Mouse (Mus musculus) liver, adult 2 months (tissue): ENCODE data around the gene Ccnl2. TPM values are rescaled to one million over a fixed set of nuclear protein-coding genes. Genes with fewer than 3 reads are reported as not detected.

ENCODE experiments used
- DNase-seq: peaks from one replicate; pipeline ENCODE4 v3.0.0-alpha.2; 2011; ENCODE audit warnings: low read depth, low spot score; ENCODE audit errors: extremely low read depth
- H3K27ac ChIP-seq: fragments of 200-500 bp; replicated peaks from 2 replicates; pipeline ENCODE4 v1.5.1; 2012; ENCODE audit warnings: low read depth, mild to moderate bottlenecking, control low read depth, inconsistent platforms, low read length; ENCODE audit not compliant: insufficient read depth
- H3K27me3 ChIP-seq: fragments of 200-500 bp; 2 replicates; pipeline ENCODE4 v1.6.1; 2012; ENCODE audit warnings: mild to moderate bottlenecking, moderate library complexity, low read length, inconsistent platforms; ENCODE audit not compliant: control insufficient read depth, insufficient read depth
- H3K36me3 ChIP-seq: fragments of 200-500 bp; 2 replicates; pipeline ENCODE4 v1.6.1; 2012; ENCODE audit warnings: low read length, inconsistent platforms; ENCODE audit not compliant: control insufficient read depth, insufficient read depth
- H3K4me1 ChIP-seq: fragments of 200-500 bp; 2 replicates; pipeline ENCODE4 v1.6.1; 2011; ENCODE audit warnings: low read length; ENCODE audit not compliant: control insufficient read depth, insufficient read depth
- H3K4me3 ChIP-seq: fragments of 200-500 bp; 2 replicates; pipeline ENCODE4 v1.5.1; 2011; ENCODE audit warnings: low read depth, mild to moderate bottlenecking, control low read depth, low read length, moderate library complexity; ENCODE audit not compliant: insufficient read depth
- H3K79me2 ChIP-seq: fragments of 200-500 bp; 2 replicates; pipeline ENCODE4 v1.6.1; 2012; ENCODE audit warnings: inconsistent platforms, mild to moderate bottlenecking, low read length, moderate library complexity; ENCODE audit not compliant: control insufficient read depth, insufficient read depth
- H3K9ac ChIP-seq: fragments of 200-500 bp; 2 replicates; pipeline ENCODE4 v1.6.1; 2012; ENCODE audit warnings: low read depth, mild to moderate bottlenecking, control low read depth, inconsistent platforms, low read length
- CTCF ChIP-seq: fragments of 200-500 bp; IDR thresholded peaks from 2 replicates; pipeline ENCODE4 v1.5.1; 2011; ENCODE audit warnings: low read depth, low read length, control low read depth
- POLR2A ChIP-seq: fragments of 200-500 bp; IDR thresholded peaks from 2 replicates; pipeline ENCODE4 v1.6.1; 2011; ENCODE audit warnings: low read length, control low read depth; ENCODE audit not compliant: insufficient read depth; ENCODE audit errors: extremely low read depth
- WGBS: fragments of 180-500 bp; shearing (Covaris S2); methylation state at CpG from one replicate; pipeline ENCODE4 v1.1.7; 2018; 5-methylcytosine and 5-hydroxymethylcytosine counted together
- polyA plus RNA-seq: library from polyadenylated mRNA; depleted of rRNA; stranded (reverse); fragments of >200 nt; gene quantifications from 2 replicates; pipeline ENCODE4 v1.2.3, GENCODE M21; 2012
- total RNA-seq: library from RNA; depleted of rRNA; stranded (reverse); fragments of >200 nt; gene quantifications from 2 replicates; pipeline ENCODE4 v1.2.3, GENCODE M21; 2014

Gene Ccnl2
- total and polyA plus RNA-seq, 2 experiments, result 56.1 to 61.8 TPM

- Histone ChIP-seq H3K27ac (peak overlapping the region; percentile 44; the same call in 1 of the 2 replicates), H3K9ac (no peak overlapping the region), H3K36me3 (no peaks in the 10 kb centered on the region), H3K79me2 (no peaks in the 10 kb centered on the region), H3K4me1 (peaks cover 10% of the 10 kb centered on the region), H3K4me3 (no peak overlapping the region), H3K27me3 (no peaks in the 10 kb centered on the region)
- 60% methylated on average over 2 of the region's 2 CpGs for WGBS
- peak; percentile 75 for DNase-seq
- TF ChIP-seq CTCF (no peak), POLR2A (no peak)
These were observed 35.5 kb upstream of the Ccnl2 start for GRCm38 (mm10) chr4:155776704-155777335.

GRCm38 (mm10) chr4:155777816-155778215, 34.5 kb upstream of the Ccnl2 start:
- no peak overlapping the region for H3K27ac ChIP-seq
- TF ChIP-seq CTCF (no peak), POLR2A (no peak)
- H3K79me2 ChIP-seq, result no peaks in the 10 kb centered on the region
- H3K4me3 ChIP-seq, result no peak overlapping the region
- no peaks in the 10 kb centered on the region for H3K27me3 ChIP-seq
- H3K4me1 ChIP-seq, result peaks cover 10% of the 10 kb centered on the region
- no peak for DNase-seq
- H3K36me3 ChIP-seq, result no peaks in the 10 kb centered on the region
- H3K9ac ChIP-seq, result no peak overlapping the region
- WGBS, result 69% methylated on average over 2 of the region's 2 CpGs

- TF ChIP-seq CTCF (no peak), POLR2A (no peak)
- Histone ChIP-seq H3K36me3 (no peaks in the 10 kb centered on the region), H3K4me1 (peaks cover 10% of the 10 kb centered on the region), H3K79me2 (no peaks in the 10 kb centered on the region), H3K9ac (no peak overlapping the region), H3K27me3 (no peaks in the 10 kb centered on the region), H3K4me3 (no peak overlapping the region), H3K27ac (no peak overlapping the region)
- no peak for DNase-seq
- 84% methylated on average over 4 of the region's 4 CpGs for WGBS
These were observed 32.8 kb upstream of the Ccnl2 start for GRCm38 (mm10) chr4:155779498-155779897.

GRCm38 (mm10) chr4:155780895-155781294, 31.4 kb upstream of the Ccnl2 start:
- DNase-seq, result no peak
- Histone ChIP-seq H3K79me2 (no peaks in the 10 kb centered on the region), H3K27me3 (no peaks in the 10 kb centered on the region), H3K9ac (no peak overlapping the region), H3K27ac (no peak overlapping the region), H3K36me3 (no peaks in the 10 kb centered on the region), H3K4me1 (peaks cover 10% of the 10 kb centered on the region), H3K4me3 (no peak overlapping the region)
- TF ChIP-seq POLR2A (no peak), CTCF (no peak)
- 76% methylated on average over 6 of the region's 6 CpGs for WGBS

- Histone ChIP-seq H3K9ac (peak overlapping the region; percentile 98), H3K4me3 (peak overlapping the region; percentile 74), H3K4me1 (no peaks in the 10 kb centered on the region; the same call in 1 of the 2 replicates), H3K36me3 (no peaks in the 10 kb centered on the region), H3K27ac (peak overlapping the region; percentile 97), H3K79me2 (no peaks in the 10 kb centered on the region), H3K27me3 (no peaks in the 10 kb centered on the region)
- TF ChIP-seq POLR2A (no peak), CTCF (no peak)
- peak; percentile 90 for DNase-seq
- 14% methylated on average over 16 of the region's 16 CpGs for WGBS
These were observed 28.7 kb upstream of the Ccnl2 start for GRCm38 (mm10) chr4:155783486-155784080.
